Mouse (Mus musculus): Measurements from ENCODE around the gene Id3.

DNA sequence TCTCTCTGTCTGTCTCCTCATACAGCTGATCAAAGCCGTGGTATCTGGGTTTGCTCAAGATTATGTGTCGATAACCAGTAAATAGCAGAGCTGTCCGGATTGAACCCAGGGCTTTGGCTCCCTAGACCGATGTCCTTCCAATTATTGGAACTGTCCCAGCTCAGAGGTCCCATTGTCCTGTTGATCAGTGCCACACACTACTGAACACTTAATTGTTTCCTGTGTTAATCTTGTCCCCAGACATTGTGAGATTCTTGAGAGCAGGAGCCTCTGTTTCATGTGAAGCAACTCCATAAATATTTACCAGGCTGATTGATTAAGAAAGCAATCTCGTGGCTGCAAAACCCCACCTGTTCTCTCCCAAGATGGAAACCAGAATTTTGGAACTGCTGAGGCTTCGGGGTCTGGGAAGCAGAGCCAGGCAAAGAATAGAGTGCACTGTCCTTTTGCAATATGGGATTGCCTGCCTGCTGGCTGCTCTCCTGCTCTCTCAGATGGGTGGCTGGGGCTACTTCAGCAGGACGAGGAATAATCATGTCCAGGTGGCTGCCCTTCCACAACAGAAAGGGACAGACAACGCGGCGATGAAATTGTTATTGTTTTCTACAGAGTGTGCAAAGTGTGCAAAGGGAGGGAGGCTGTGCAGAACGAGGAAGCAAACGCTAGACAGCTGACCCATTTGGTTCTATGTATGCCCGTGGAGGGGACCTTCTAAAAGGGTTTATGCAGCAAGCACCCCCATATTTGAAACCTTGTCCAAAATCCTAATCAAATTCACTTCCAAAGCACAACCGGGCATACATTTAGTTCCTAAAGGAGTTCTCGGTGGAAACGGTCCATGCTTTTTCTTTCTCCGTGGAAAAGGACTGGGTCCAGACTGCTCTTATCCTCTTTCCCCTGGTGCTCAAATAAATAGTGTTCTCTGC is 767 bp upstream of the Id3 start:
- TF ChIP-seq CTCF (IDR thresholded peaks at IDR 0.05) (no peak), POLR2A (IDR thresholded peaks at IDR 0.05; ENCODE audit: insufficient read depth, low read depth, low read length) (peak; percentile 36; the same call in 1 of the 2 replicates), EP300 (IDR thresholded peaks at IDR 0.05; ENCODE audit: insufficient read depth, low read depth, low read length) (0 out of 2 replicates have a peak, but pooled peaks have one; percentile 30)
